Comparison of ENCODE assay signal across 9 mouse cellular contexts in genomic region chr6:45026011-45026682, GRCm38 (mm10). TPM values are rescaled to one million over a fixed set of nuclear protein-coding genes. Genes with fewer than 3 reads are reported as not detected.
A peak's percentile ranks its signal among the peaks of the same experiment; 100 is the strongest.
DNase-seq lines count a peak whose midpoint lies in the region; ATAC-seq lines count a peak whose summit lies in the region.
"Had no signal": no experiment of that assay in that cellular context is flagged by ENCODE, and none has a peak within 500 bp of the region (broad histone marks: within the 10 kb centered on the region; RNA-seq: fewer than 3 reads in every experiment).

No protein-coding gene starts in this region.

- H3K4me3 ChIP-seq in liver, embryonic 12.5 days = no peak overlapping the region
- H3K4me3 ChIP-seq in hindbrain, embryonic 16.5 days (ENCODE audit: low read length) = no peak overlapping the region

- no peaks in the 10 kb centered on the region for H3K4me1 ChIP-seq in liver, embryonic 12.5 days
- no peaks in the 10 kb centered on the region for H3K4me1 ChIP-seq in hindbrain, embryonic 16.5 days (ENCODE audit: control insufficient read depth, insufficient read depth, low read depth, low read length)

- WGBS in liver, embryonic 12.5 days (ENCODE audit: insufficient replicate concordance) = 20% methylated on average over 9 of the region's 9 CpGs
- WGBS in hindbrain, embryonic 16.5 days = 28% methylated on average over 9 of the region's 9 CpGs

- no peak overlapping the region for H3K4me2 ChIP-seq in liver, embryonic 12.5 days
- no peak overlapping the region for H3K4me2 ChIP-seq in hindbrain, embryonic 16.5 days (ENCODE audit: low read length)

- DNase-seq in liver = peak; percentile 8
- DNase-seq in adrenal gland, postnatal 14 days = peak; percentile 15
- DNase-seq in embryo, embryonic 9.5 days (ENCODE audit: extremely low spot score) = peak; percentile 40
- peak; percentile 52 to 71 for DNase-seq in left cerebral cortex, postnatal 14 days (ENCODE audit: low spot score in 2 of 2)
- DNase-seq in neural tube, embryonic 10.5 days (ENCODE audit: extremely low spot score, low spot score) = peak; percentile 31
- DNase-seq in gastrocnemius, postnatal 25 days = no peak

- intact Hi-C loops in left cerebral cortex, postnatal 14 days (cut with DNase I) = loop anchor here (2.0 to 5.0 kb wide), 2 partner anchors 931 to 1339 kb away; no protein-coding TSS in a partner anchor

- ATAC-seq in liver, embryonic 12.5 days = no peak
- ATAC-seq in hindbrain, embryonic 16.5 days = peak; percentile 86

- no peak overlapping the region for H3K9ac ChIP-seq in liver, embryonic 12.5 days
- no peak overlapping the region for H3K9ac ChIP-seq in hindbrain, embryonic 16.5 days (ENCODE audit: low read depth, low read length)

- H3K27ac ChIP-seq in liver, embryonic 12.5 days = no peak overlapping the region
- no peak overlapping the region for H3K27ac ChIP-seq in hindbrain, embryonic 16.5 days (ENCODE audit: low read depth, low read length)

- no peaks in the 10 kb centered on the region for H3K9me3 ChIP-seq in liver, embryonic 12.5 days (replicated peaks)
- H3K9me3 ChIP-seq in hindbrain, embryonic 16.5 days (ENCODE audit: control insufficient read depth, low read length) = no peaks in the 10 kb centered on the region

- no peaks in the 10 kb centered on the region for H3K27me3 ChIP-seq in liver, embryonic 12.5 days (replicated peaks)
- no peaks in the 10 kb centered on the region for H3K27me3 ChIP-seq in hindbrain, embryonic 16.5 days (replicated peaks; ENCODE audit: control insufficient read depth, insufficient read depth, low read length)

- no peaks in the 10 kb centered on the region for H3K36me3 ChIP-seq in liver, embryonic 12.5 days
- H3K36me3 ChIP-seq in hindbrain, embryonic 16.5 days (ENCODE audit: control insufficient read depth, insufficient read depth, low read length) = no peaks in the 10 kb centered on the region

RNA-seq across cellular contexts. Expression of gene Cntnap2, which starts 33.0 kb away (rescaled TPM):
- 0.45 and 0.63 TPM in 2 replicates for polyA plus RNA-seq in liver, embryonic 12.5 days (2016; fragmentation: Nextera tagmentation; extraction: Ambion mirVana)
- total RNA-seq in adrenal gland, postnatal 14 days (2021) = 1.2 and 1.3 TPM in 2 replicates
- 48.2 and 48.8 TPM in 2 replicates for polyA plus RNA-seq in hindbrain, embryonic 16.5 days (2015; fragmentation: Nextera tagmentation; extraction: Ambion mirVana)
- 100 to 1,000 TPM; 115 to 129 TPM for total RNA-seq in left cerebral cortex, postnatal 14 days (2021)
- 1 to 10 TPM; 7.0 to 7.6 TPM for total RNA-seq in gastrocnemius, postnatal 25 days (2021)
- polyA plus RNA-seq: spleen, adult 2 months had no signal

Comparison
In these comparisons a context has a peak if more than half of its experiments do, and no peak if none do; other contexts are left out.
1. RNA of gene Cntnap2, which starts 33.0 kb away (total RNA-seq): 115 to 129 TPM in left cerebral cortex, postnatal 14 days; 7.0 to 7.6 TPM in gastrocnemius, postnatal 25 days and 1.2 to 1.3 TPM in adrenal gland, postnatal 14 days; every median in the first group is over 10 times any median in the second.